Mouse (Mus musculus) hindbrain, embryonic 15.5 days (tissue): ENCODE results near the gene Cntn6. TPM values are rescaled to one million over a fixed set of nuclear protein-coding genes. Genes with fewer than 3 reads are reported as not detected.

ENCODE experiments used
- ATAC-seq: fragments of 200-750 bp; cut with Nextera tagmentation; 2 replicates; pipeline ENCODE4 v1.8.0; 2017; ENCODE audit warnings: low read depth, moderate number of reproducible peaks, moderate TSS enrichment; ENCODE audit not compliant: low FRiP score
- H3K27ac ChIP-seq: fragments of 300-500 bp; sonication (generic); replicated peaks from 2 replicates; pipeline ENCODE4 v1.5.1; 2015; ENCODE audit warnings: mild to moderate bottlenecking, inconsistent platforms
- H3K27me3 ChIP-seq: fragments of 300-500 bp; sonication (generic); 2 replicates; pipeline ENCODE4 v1.6.1; 2015; ENCODE audit warnings: control low read depth, inconsistent platforms
- H3K36me3 ChIP-seq: fragments of 300-500 bp; sonication (generic); 2 replicates; pipeline ENCODE4 v1.6.1; 2015; ENCODE audit warnings: control low read depth, inconsistent platforms
- H3K4me1 ChIP-seq: fragments of 300-500 bp; sonication (generic); replicated peaks from 2 replicates; pipeline ENCODE4 v1.6.1; 2015; ENCODE audit warnings: control low read depth, inconsistent platforms
- H3K4me2 ChIP-seq: fragments of 300-500 bp; sonication (generic); 2 replicates; pipeline ENCODE4 v1.6.1; 2015; ENCODE audit warnings: moderate library complexity, mild to moderate bottlenecking, inconsistent platforms
- H3K4me3 ChIP-seq: fragments of 300-500 bp; sonication (generic); 2 replicates; pipeline ENCODE4 v1.5.1; 2015; ENCODE audit warnings: mild to moderate bottlenecking, inconsistent platforms
- H3K9ac ChIP-seq: fragments of 300-500 bp; sonication (generic); 2 replicates; pipeline ENCODE4 v1.6.1; 2015; ENCODE audit warnings: inconsistent platforms
- H3K9me3 ChIP-seq: fragments of 300-500 bp; sonication (generic); 2 replicates; pipeline ENCODE4 v1.6.1; 2016; ENCODE audit warnings: control low read depth, inconsistent platforms
- WGBS: fragments of 180-500 bp; shearing (Covaris S2); methylation state at CpG from one replicate; pipeline ENCODE4 v1.1.7; 2015; 5-methylcytosine and 5-hydroxymethylcytosine counted together
- polyA plus RNA-seq: library from polyadenylated mRNA; unstranded; fragments of >200 nt; fragmentation: Nextera tagmentation; extraction: Ambion mirVana; gene quantifications from 2 replicates; pipeline ENCODE4 v1.2.1, GENCODE M21; 2015

Gene Cntn6
- polyA plus RNA-seq = 12.7 and 12.9 TPM in 2 replicates

DNA sequence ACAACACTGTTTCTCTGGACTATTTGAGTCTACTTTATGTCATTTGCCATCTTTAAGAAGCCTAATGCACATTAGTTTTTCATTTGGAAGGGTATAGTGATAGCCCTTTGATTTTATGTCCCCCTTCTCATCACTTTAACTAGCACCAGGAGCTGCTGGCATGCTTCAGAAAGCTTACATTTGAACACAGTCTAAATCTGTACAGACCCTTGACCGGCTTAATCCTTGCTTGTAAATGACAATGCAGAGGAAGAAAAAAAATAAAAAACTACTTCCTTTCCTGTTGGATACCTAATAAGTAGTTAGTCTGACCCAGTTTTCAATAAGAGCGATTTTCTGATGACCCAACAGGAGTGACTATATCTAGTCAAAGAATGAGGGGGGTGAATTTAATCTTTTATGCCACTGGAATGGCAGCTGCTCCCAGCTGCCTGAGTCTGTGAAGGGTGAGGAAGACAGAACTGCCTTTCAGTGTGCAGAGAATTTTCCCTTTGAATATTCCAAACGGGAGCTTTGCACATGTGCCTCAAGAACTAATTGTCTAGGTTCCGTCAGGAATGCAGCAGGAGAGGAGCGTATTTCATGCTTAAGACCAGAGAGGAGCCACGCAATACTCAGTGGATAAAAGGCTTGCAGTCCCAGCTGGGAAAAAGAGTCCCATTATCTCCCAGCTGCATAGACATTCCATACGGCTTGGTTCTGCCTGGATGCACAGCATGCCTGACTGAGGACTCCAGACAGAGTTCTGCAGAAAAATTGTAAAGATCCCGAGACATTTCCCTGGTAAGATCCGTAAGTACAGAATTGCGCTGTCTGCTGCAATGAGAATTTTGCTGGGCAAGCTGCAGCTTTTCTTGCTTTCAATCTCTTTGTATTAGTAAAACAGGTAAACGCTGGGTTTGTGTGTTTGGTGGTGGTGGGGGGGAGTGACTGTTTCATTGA is at the start of gene Cntn6:
Cntn6 (plus strand) TSS at position 301 of the 942 bp plus-strand sequence.
- H3K27me3 ChIP-seq = no peaks in the 10 kb centered on the region
- 13% methylated on average over 11 of the region's 11 CpGs for WGBS
- peak within 1 kb of the TSS; percentile 45 for H3K9ac ChIP-seq
- peak within 1 kb of the TSS; percentile 44 for H3K4me3 ChIP-seq
- no peaks in the 10 kb centered on the region for H3K36me3 ChIP-seq
- peaks cover 7% of the 10 kb centered on the region for H3K4me1 ChIP-seq
- H3K27ac ChIP-seq = peak within 1 kb of the TSS; percentile 75
- peak within 1 kb of the TSS; percentile 58 for H3K4me2 ChIP-seq
- H3K9me3 ChIP-seq = no peaks in the 10 kb centered on the region
- peak; percentile 88 for ATAC-seq

GRCm38 (mm10) chr6:104443731-104444130 is 48.9 kb upstream of the Cntn6 start:
- WGBS = 53% methylated on average over 3 of the region's 3 CpGs
- H3K9ac ChIP-seq = no peak overlapping the region
- H3K9me3 ChIP-seq = no peaks in the 10 kb centered on the region
- no peak overlapping the region for H3K4me2 ChIP-seq
- no peak overlapping the region for H3K4me3 ChIP-seq
- no peak for ATAC-seq
- H3K4me1 ChIP-seq = no peaks in the 10 kb centered on the region
- H3K27me3 ChIP-seq = no peaks in the 10 kb centered on the region
- H3K36me3 ChIP-seq = no peaks in the 10 kb centered on the region
- no peak overlapping the region for H3K27ac ChIP-seq

DNA sequence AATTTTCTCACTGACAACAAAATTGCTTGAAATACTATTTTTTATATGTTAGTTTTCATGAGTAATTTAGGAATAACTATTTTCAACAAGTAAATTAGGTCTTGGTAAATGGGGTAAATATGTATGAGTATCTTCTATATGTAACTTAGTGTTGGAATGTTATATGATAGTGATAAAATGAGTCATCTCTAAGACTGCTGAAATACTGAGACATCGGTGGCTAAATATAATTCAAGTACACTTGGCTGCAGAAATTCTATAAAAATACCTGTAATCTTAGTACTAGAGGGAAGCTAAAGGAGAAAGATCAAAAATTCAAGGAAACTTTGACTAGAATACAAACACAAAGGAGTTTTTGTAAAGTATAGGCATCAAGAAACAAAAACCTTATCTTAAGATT is 21.9 kb upstream of the Cntn6 start:
- H3K36me3 ChIP-seq = no peaks in the 10 kb centered on the region
- WGBS = 93% methylated on average over 1 of the region's 1 CpGs
- H3K4me1 ChIP-seq = no peaks in the 10 kb centered on the region
- H3K4me3 ChIP-seq = no peak overlapping the region
- no peak overlapping the region for H3K4me2 ChIP-seq
- ATAC-seq = no peak
- H3K9ac ChIP-seq = no peak overlapping the region
- H3K27ac ChIP-seq = no peak overlapping the region
- H3K27me3 ChIP-seq = no peaks in the 10 kb centered on the region
- H3K9me3 ChIP-seq = no peaks in the 10 kb centered on the region

GRCm38 (mm10) chr6:104479242-104479641 is 13.3 kb upstream of the Cntn6 start:
- ATAC-seq = no peak
- Histone ChIP-seq H3K4me3 (no peak overlapping the region), H3K9ac (no peak overlapping the region), H3K4me1 (no peaks in the 10 kb centered on the region), H3K27me3 (no peaks in the 10 kb centered on the region), H3K36me3 (no peaks in the 10 kb centered on the region), H3K9me3 (no peaks in the 10 kb centered on the region), H3K4me2 (no peak overlapping the region), H3K27ac (no peak overlapping the region)

GRCm38 (mm10) chr6:104493459-104493858 is 869 bp downstream of the Cntn6 start:
- Histone ChIP-seq H3K27me3 (no peaks in the 10 kb centered on the region), H3K36me3 (no peaks in the 10 kb centered on the region), H3K4me3 (peak overlapping the region; percentile 44), H3K27ac (peak overlapping the region; percentile 75), H3K9me3 (no peaks in the 10 kb centered on the region), H3K9ac (peak overlapping the region; percentile 45), H3K4me1 (peaks cover 7% of the 10 kb centered on the region), H3K4me2 (peak overlapping the region; percentile 58)
- ATAC-seq = no peak; the same call in 1 of the 2 replicates
- WGBS = 36% methylated on average over 6 of the region's 6 CpGs

- H3K27ac ChIP-seq = no peak overlapping the region
- 75% methylated on average over 2 of the region's 2 CpGs for WGBS
- H3K36me3 ChIP-seq = no peaks in the 10 kb centered on the region
- H3K27me3 ChIP-seq = no peaks in the 10 kb centered on the region
- peak overlapping the region; percentile 3; the same call in 1 of the 2 replicates for H3K4me2 ChIP-seq
- no peak for ATAC-seq
- H3K9ac ChIP-seq = no peak overlapping the region
- H3K4me3 ChIP-seq = no peak overlapping the region
- no peaks in the 10 kb centered on the region for H3K9me3 ChIP-seq
- peaks cover 7% of the 10 kb centered on the region for H3K4me1 ChIP-seq
Observed at GRCm38 (mm10) chr6:104495801-104496200, 3.2 kb downstream of the Cntn6 start.

- no peak overlapping the region for H3K4me2 ChIP-seq
- ATAC-seq = no peak
- H3K27me3 ChIP-seq = no peaks in the 10 kb centered on the region
- no peak overlapping the region for H3K4me3 ChIP-seq
- H3K36me3 ChIP-seq = no peaks in the 10 kb centered on the region
- no peak overlapping the region for H3K9ac ChIP-seq
- no peaks in the 10 kb centered on the region for H3K9me3 ChIP-seq
- WGBS = 93% methylated on average over 1 of the region's 1 CpGs
- no peak overlapping the region for H3K27ac ChIP-seq
- no peaks in the 10 kb centered on the region for H3K4me1 ChIP-seq
Observed at GRCm38 (mm10) chr6:104563993-104564392, 71.4 kb downstream of the Cntn6 start.

DNA sequence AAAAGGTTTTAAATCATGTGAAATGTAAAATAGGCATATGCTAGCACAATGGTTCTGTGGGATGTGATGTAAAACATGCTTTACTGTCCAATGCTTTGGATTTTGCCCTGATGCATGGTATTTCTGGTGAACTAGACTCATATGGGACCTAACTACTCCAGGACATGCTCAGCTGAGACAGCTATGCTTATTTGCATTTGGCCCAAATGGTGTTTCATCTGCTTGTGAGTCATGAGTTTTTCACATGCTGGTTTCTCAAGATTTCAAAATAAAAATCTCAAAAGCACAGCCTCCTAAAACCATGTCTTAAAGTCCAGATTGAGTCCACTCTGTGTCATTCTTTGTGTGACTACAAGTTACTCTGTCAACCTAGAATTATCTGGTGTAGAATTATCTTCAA is 77.0 kb downstream of the Cntn6 start:
- ATAC-seq = no peak

DNA sequence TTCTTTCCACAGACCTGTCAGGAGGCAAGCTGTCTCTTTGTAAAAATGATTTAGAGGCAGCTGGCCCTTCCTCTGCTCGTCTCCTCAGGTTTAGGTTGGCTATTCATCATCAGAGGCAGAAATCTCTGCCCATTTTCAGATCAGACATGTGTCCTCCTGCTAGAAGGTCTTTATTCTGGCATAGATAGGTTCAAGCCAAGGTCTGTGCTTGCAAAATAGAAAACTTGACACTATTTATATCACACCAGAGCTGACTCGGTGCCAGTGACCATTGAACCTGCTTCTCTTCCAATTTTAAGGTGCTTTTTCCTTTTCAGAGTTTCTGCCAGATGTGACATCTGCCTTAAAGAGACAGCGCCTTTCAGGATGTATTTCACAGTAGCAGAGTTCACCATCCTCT is 95.4 kb downstream of the Cntn6 start:
- no peak for ATAC-seq
- Histone ChIP-seq H3K27ac (no peak overlapping the region), H3K27me3 (no peaks in the 10 kb centered on the region), H3K4me1 (no peaks in the 10 kb centered on the region), H3K4me3 (no peak overlapping the region), H3K36me3 (no peaks in the 10 kb centered on the region), H3K9me3 (no peaks in the 10 kb centered on the region), H3K4me2 (no peak overlapping the region), H3K9ac (no peak overlapping the region)
- WGBS = 66% methylated on average over 3 of the region's 3 CpGs

More for the DNA sequence above, 77.0 kb downstream of the Cntn6 start:
- Histone ChIP-seq H3K4me1 (no peaks in the 10 kb centered on the region), H3K9ac (no peak overlapping the region), H3K27me3 (no peaks in the 10 kb centered on the region), H3K4me2 (no peak overlapping the region), H3K4me3 (no peak overlapping the region), H3K9me3 (no peaks in the 10 kb centered on the region), H3K27ac (no peak overlapping the region), H3K36me3 (no peaks in the 10 kb centered on the region)

- ATAC-seq = no peak
- Histone ChIP-seq H3K9me3 (no peaks in the 10 kb centered on the region), H3K4me1 (0 out of 2 replicates have a peak, but pooled peaks cover 3% of the 10 kb centered on the region), H3K27ac (no peak overlapping the region), H3K27me3 (no peaks in the 10 kb centered on the region), H3K9ac (no peak overlapping the region), H3K4me2 (no peak overlapping the region), H3K36me3 (no peaks in the 10 kb centered on the region), H3K4me3 (no peak overlapping the region)
- 65% methylated on average over 2 of the region's 2 CpGs for WGBS
Observed at GRCm38 (mm10) chr6:104600838-104601397, 108.3 kb downstream of the Cntn6 start.

- Histone ChIP-seq H3K27me3 (no peaks in the 10 kb centered on the region), H3K4me2 (no peak overlapping the region), H3K27ac (no peak overlapping the region), H3K9me3 (no peaks in the 10 kb centered on the region), H3K36me3 (no peaks in the 10 kb centered on the region), H3K4me1 (0 out of 2 replicates have a peak, but pooled peaks cover 3% of the 10 kb centered on the region), H3K9ac (no peak overlapping the region), H3K4me3 (no peak overlapping the region)
- ATAC-seq = no peak
Observed at GRCm38 (mm10) chr6:104602894-104603293, 110.3 kb downstream of the Cntn6 start.

GRCm38 (mm10) chr6:104603371-104603770 is 110.8 kb downstream of the Cntn6 start:
- H3K4me2 ChIP-seq = no peak overlapping the region
- peak; percentile 69 for ATAC-seq

More at GRCm38 (mm10) chr6:104603371-104603770, 110.8 kb downstream of the Cntn6 start:
- Histone ChIP-seq H3K36me3 (no peaks in the 10 kb centered on the region), H3K4me1 (0 out of 2 replicates have a peak, but pooled peaks cover 3% of the 10 kb centered on the region), H3K9me3 (no peaks in the 10 kb centered on the region), H3K4me3 (no peak overlapping the region), H3K27ac (no peak overlapping the region), H3K27me3 (no peaks in the 10 kb centered on the region), H3K9ac (no peak overlapping the region)
- WGBS = 20% methylated on average over 4 of the region's 4 CpGs
